Mouse (Mus musculus): ENCODE results near the gene Nmrk2. TPM values are rescaled to one million over a fixed set of nuclear protein-coding genes. Genes with fewer than 3 reads are reported as not detected.
A peak's percentile ranks its signal among the peaks of the same experiment; 100 is the strongest.

Gene Nmrk2
- polyA plus RNA-seq, 1 experiment, result not detected

DNA sequence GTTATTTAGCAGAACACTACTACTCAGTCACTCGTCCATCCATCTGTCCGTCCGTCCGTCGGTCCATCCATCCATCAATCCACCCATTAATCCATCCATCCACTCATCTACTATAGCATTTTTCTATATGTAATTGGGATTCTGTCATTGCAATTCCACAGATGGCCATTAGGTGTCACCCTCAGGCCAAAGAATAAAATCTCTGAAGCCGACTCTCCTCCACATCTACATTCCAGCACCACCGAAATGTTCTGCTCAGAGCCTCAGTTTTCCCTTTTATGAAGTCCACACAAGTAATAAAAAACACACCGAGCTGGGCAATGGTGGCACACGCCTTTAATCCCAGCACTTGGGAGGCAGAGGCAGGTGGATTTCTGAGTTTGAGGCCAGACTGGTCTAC lies 3.6 kb downstream of the Nmrk2 start:
- H3K27ac ChIP-seq (ENCODE audit: control insufficient read depth, insufficient read depth, low read depth, low read length), result no peak overlapping the region
- no peak for TF ChIP-seq POLR2A (IDR thresholded peaks at IDR 0.05; ENCODE audit: control insufficient read depth, low read depth, low read length)
- TF ChIP-seq CTCF (IDR thresholded peaks at IDR 0.05; ENCODE audit: control insufficient read depth, insufficient read depth, insufficient replicate concordance, low read depth, low read length), result 0 out of 2 replicates have a peak, but pooled peaks have one; percentile 17
- H3K36me3 ChIP-seq (ENCODE audit: control insufficient read depth, insufficient read depth, low read length), result no peaks in the 10 kb centered on the region
- H3K4me1 ChIP-seq (ENCODE audit: control insufficient read depth, insufficient read depth, low read length), result peaks cover 16% of the 10 kb centered on the region
- H3K4me3 ChIP-seq (ENCODE audit: control insufficient read depth, low read depth, low read length), result no peak overlapping the region
- no peaks in the 10 kb centered on the region for H3K27me3 ChIP-seq (ENCODE audit: control insufficient read depth, insufficient read depth, low read length)

DNA sequence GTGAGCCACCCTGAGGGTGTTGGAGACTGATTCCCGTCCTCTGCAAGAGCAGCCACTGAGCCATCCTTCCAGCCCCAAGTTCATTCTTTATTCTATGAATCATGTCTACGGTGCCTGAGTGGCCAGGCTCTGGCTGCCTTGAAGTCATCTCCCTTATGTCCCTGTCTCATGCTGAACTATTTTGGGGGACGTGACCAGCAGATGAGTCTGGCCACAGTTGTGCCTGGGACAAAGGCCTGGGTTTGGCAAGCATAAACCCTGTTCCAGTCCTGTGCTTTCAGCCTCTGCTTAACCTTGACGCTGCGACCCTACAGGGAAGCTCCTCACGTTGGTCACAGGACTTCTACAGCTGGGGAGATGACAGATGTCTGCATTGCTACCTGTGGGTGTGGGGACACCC lies 4.5 kb downstream of the Nmrk2 start:
- no peak overlapping the region for H3K27ac ChIP-seq (ENCODE audit: control insufficient read depth, insufficient read depth, low read depth, low read length)
- no peaks in the 10 kb centered on the region for H3K27me3 ChIP-seq (ENCODE audit: control insufficient read depth, insufficient read depth, low read length)
- H3K36me3 ChIP-seq (ENCODE audit: control insufficient read depth, insufficient read depth, low read length), result no peaks in the 10 kb centered on the region
- no peak overlapping the region for H3K4me3 ChIP-seq (ENCODE audit: control insufficient read depth, low read depth, low read length)
- TF ChIP-seq POLR2A (IDR thresholded peaks at IDR 0.05; ENCODE audit: control insufficient read depth, low read depth, low read length) (no peak), CTCF (IDR thresholded peaks at IDR 0.05; ENCODE audit: control insufficient read depth, insufficient read depth, insufficient replicate concordance, low read depth, low read length) (no peak)
- peaks cover 20% of the 10 kb centered on the region for H3K4me1 ChIP-seq (ENCODE audit: control insufficient read depth, insufficient read depth, low read length)

DNA sequence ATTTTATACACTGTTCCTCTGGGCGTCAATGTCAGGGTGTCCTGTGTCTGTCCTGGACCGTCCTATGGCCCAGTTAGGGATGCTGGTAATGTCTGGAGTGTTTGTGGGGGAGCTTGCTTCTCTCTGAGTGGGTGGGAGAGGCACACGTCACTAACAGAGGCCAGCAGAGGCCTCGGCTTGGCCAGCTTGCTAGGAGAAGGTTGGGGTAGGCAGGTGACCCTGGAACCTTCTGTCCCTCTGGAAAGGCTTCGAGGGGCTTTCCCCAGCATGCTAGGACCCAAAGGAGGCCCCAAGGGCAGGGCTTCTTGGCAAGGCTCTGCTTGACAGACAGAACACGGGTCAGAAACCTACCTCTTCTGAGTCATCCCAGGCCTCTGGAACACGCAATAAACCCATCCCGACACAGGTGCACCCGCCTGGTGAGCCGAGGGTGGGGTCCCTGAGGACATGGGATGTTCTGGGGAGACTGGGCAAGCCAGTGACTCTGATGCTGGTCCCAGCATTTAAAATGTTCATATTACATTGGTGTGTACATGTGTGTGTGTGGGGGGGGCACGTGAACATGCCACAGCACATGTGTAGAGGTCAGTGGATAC lies 5.3 kb downstream of the Nmrk2 start:
- Histone ChIP-seq H3K27me3 (ENCODE audit: control insufficient read depth, insufficient read depth, low read length) (no peaks in the 10 kb centered on the region), H3K27ac (ENCODE audit: control insufficient read depth, insufficient read depth, low read depth, low read length) (no peak overlapping the region), H3K4me1 (ENCODE audit: control insufficient read depth, insufficient read depth, low read length) (peaks cover 26% of the 10 kb centered on the region), H3K4me3 (ENCODE audit: control insufficient read depth, low read depth, low read length) (peak overlapping the region; percentile 88), H3K36me3 (ENCODE audit: control insufficient read depth, insufficient read depth, low read length) (no peaks in the 10 kb centered on the region)
- no peak for TF ChIP-seq CTCF (IDR thresholded peaks at IDR 0.05; ENCODE audit: control insufficient read depth, insufficient read depth, insufficient replicate concordance, low read depth, low read length)
- no peak for TF ChIP-seq POLR2A (IDR thresholded peaks at IDR 0.05; ENCODE audit: control insufficient read depth, low read depth, low read length)

DNA sequence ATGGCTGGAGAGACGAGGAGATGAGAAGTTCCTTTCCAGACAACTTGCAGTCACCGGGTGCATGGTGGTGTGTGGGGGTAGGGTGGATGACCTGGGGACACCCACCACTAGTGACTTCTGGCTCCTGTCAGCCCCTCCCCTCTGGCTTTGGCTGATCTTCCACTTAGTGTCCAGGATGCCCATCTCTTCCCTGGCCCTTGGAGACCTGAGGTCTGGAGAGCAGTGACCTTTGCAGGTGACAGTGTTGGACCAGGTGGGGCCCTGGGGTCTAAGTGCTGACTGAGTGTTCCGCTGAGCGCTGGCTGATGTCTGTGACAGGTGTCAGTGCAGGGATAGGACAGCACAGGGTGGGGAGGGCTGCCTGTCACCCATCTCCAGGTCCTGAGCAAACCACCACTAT lies 6.6 kb downstream of the Nmrk2 start:
- Histone ChIP-seq H3K27me3 (ENCODE audit: control insufficient read depth, insufficient read depth, low read length) (no peaks in the 10 kb centered on the region), H3K4me3 (ENCODE audit: control insufficient read depth, low read depth, low read length) (peak overlapping the region; percentile 88), H3K27ac (ENCODE audit: control insufficient read depth, insufficient read depth, low read depth, low read length) (peak overlapping the region; percentile 34), H3K36me3 (ENCODE audit: control insufficient read depth, insufficient read depth, low read length) (no peaks in the 10 kb centered on the region), H3K4me1 (ENCODE audit: control insufficient read depth, insufficient read depth, low read length) (peaks cover 37% of the 10 kb centered on the region)
- TF ChIP-seq POLR2A (IDR thresholded peaks at IDR 0.05; ENCODE audit: control insufficient read depth, low read depth, low read length) (no peak; the same call in 1 of the 2 replicates), CTCF (IDR thresholded peaks at IDR 0.05; ENCODE audit: control insufficient read depth, insufficient read depth, insufficient replicate concordance, low read depth, low read length) (no peak)

DNA sequence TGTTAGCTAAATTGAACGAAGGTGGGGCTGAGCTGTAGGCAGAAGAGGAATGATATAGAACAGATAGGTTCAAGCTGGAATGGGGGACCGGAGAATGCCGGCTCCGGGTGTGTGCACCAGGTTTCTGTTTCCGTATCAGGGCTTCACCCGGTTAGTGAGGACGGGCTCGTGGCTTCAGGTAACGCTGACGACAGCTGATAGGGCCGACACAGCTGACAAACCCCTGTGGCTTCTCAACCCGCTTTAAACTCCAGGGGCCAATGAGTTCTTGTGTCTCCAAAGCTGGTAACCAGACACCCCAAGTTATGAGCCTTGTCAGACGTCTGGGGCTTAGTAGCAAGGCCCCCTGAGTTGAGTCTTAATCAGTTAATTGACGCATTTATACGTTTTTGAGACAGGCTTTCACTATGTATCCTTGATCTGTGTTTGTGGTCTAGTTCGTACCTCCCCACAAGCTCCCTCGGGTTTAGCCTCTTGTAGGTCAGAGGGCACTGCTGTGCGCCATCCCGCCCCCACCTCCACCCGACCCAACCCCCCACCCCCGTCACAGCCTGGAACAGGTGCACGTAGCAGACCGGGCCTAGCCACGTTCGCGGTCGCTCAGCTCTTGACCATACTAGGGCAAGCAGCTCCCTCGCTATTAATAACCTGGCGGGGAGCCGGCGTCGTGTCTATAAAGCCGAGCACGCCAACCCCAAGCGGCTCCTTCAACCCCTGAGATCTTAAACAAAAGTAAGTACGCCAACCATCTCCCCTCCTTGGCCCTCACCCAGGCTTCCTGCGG lies 7.7 kb downstream of the Nmrk2 start:
- Histone ChIP-seq H3K4me3 (ENCODE audit: control insufficient read depth, low read depth, low read length) (peak overlapping the region; percentile 88), H3K4me1 (ENCODE audit: control insufficient read depth, insufficient read depth, low read length) (peaks cover 45% of the 10 kb centered on the region), H3K36me3 (ENCODE audit: control insufficient read depth, insufficient read depth, low read length) (no peaks in the 10 kb centered on the region), H3K27me3 (ENCODE audit: control insufficient read depth, insufficient read depth, low read length) (no peaks in the 10 kb centered on the region), H3K27ac (ENCODE audit: control insufficient read depth, insufficient read depth, low read depth, low read length) (peak overlapping the region; percentile 61)
- TF ChIP-seq POLR2A (IDR thresholded peaks at IDR 0.05; ENCODE audit: control insufficient read depth, low read depth, low read length), result peak; percentile 61; the same call in 1 of the 2 replicates
- no peak for TF ChIP-seq CTCF (IDR thresholded peaks at IDR 0.05; ENCODE audit: control insufficient read depth, insufficient read depth, insufficient replicate concordance, low read depth, low read length)

DNA sequence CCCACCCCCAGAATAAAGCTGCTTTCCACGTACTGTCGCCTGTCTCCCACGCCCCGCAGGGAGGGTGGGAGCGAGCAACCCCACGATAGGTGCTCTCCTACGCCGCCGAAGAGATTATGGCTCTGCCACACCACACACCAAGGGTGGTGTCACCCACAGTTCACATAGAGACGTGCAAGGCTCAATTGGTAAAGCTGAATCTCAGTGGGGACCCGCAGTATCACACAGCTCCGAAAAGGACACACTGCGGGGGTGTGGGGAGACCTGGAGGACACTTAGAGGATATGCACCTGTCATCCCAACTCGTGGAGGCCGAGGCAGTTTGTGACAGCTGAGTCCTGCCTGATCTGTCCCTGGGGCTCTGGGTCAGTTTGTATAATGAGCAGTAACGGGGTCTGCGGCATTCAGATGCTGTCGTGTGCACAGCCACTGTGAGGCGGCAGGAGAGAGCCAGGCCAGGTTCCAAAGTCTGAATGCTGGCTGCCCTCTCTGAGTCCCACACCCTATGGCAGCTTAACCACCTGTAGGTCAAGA lies 8.8 kb downstream of the Nmrk2 start:
- Histone ChIP-seq H3K36me3 (ENCODE audit: control insufficient read depth, insufficient read depth, low read length) (no peaks in the 10 kb centered on the region), H3K4me3 (ENCODE audit: control insufficient read depth, low read depth, low read length) (peak overlapping the region; percentile 85), H3K4me1 (ENCODE audit: control insufficient read depth, insufficient read depth, low read length) (peaks cover 45% of the 10 kb centered on the region), H3K27me3 (ENCODE audit: control insufficient read depth, insufficient read depth, low read length) (no peaks in the 10 kb centered on the region), H3K27ac (ENCODE audit: control insufficient read depth, insufficient read depth, low read depth, low read length) (peak overlapping the region; percentile 83)
- TF ChIP-seq CTCF (IDR thresholded peaks at IDR 0.05; ENCODE audit: control insufficient read depth, insufficient read depth, insufficient replicate concordance, low read depth, low read length), result no peak
- TF ChIP-seq POLR2A (IDR thresholded peaks at IDR 0.05; ENCODE audit: control insufficient read depth, low read depth, low read length), result no peak

DNA sequence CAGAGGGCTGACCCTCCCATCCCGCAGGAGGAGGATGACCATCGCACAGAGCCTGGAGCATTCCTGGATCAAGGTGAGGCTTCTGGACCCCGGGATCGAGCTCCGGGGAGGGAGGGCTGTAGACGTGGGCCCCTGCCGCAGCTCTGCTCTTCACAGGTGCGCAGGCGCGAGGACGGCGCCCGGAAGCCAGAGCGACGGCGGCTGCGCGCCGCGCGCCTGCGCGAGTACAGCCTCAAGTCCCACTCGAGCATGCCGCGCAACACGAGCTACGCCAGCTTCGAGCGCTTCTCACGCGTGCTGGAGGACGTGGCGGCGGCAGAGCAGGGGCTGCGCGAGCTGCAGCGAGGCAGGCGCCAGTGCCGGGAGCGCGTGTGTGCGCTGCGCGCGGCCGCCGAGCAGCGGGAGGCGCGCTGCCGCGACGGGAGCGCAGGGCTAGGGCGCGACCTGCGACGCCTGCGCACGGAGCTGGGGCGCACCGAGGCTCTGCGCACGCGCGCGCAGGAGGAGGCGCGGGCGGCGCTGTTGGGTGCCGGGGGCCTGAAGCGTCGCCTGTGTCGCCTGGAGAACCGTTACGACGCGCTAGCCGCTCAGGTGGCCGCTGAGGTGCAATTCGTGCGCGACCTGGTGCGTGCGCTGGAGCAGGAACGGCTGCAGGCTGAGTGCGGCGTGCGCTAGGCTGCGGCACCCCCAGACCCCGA lies 9.4 kb downstream of the Nmrk2 start:
- Histone ChIP-seq H3K36me3 (ENCODE audit: control insufficient read depth, insufficient read depth, low read length) (no peaks in the 10 kb centered on the region), H3K4me1 (ENCODE audit: control insufficient read depth, insufficient read depth, low read length) (peaks cover 44% of the 10 kb centered on the region), H3K4me3 (ENCODE audit: control insufficient read depth, low read depth, low read length) (peak overlapping the region; percentile 85), H3K27ac (ENCODE audit: control insufficient read depth, insufficient read depth, low read depth, low read length) (peak overlapping the region; percentile 83), H3K27me3 (ENCODE audit: control insufficient read depth, insufficient read depth, low read length) (no peaks in the 10 kb centered on the region)
- no peak for TF ChIP-seq CTCF (IDR thresholded peaks at IDR 0.05; ENCODE audit: control insufficient read depth, insufficient read depth, insufficient replicate concordance, low read depth, low read length)

All from testis, adult 2 months (tissue).